Mouse (Mus musculus): ENCODE results near the gene Il18bp.
A peak's percentile ranks its signal among the peaks of the same experiment; 100 is the strongest.

Il18bp gene

GRCm38 (mm10) chr7:102000921-102001630, 17.4 kb downstream of the Il18bp start:
- DNase-seq (ENCODE audit: low spot score in 2 of 2): peak in 1 of 2 experiments; percentile 68

GRCm38 (mm10) chr7:102000296-102000695, 18.2 kb downstream of the Il18bp start:
- no peak for DNase-seq (ENCODE audit: low spot score in 2 of 2)

GRCm38 (mm10) chr7:101999461-102000151, 18.9 kb downstream of the Il18bp start:
- peak in 1 of 2 experiments; percentile 27 for DNase-seq (ENCODE audit: low spot score in 2 of 2)

DNA sequence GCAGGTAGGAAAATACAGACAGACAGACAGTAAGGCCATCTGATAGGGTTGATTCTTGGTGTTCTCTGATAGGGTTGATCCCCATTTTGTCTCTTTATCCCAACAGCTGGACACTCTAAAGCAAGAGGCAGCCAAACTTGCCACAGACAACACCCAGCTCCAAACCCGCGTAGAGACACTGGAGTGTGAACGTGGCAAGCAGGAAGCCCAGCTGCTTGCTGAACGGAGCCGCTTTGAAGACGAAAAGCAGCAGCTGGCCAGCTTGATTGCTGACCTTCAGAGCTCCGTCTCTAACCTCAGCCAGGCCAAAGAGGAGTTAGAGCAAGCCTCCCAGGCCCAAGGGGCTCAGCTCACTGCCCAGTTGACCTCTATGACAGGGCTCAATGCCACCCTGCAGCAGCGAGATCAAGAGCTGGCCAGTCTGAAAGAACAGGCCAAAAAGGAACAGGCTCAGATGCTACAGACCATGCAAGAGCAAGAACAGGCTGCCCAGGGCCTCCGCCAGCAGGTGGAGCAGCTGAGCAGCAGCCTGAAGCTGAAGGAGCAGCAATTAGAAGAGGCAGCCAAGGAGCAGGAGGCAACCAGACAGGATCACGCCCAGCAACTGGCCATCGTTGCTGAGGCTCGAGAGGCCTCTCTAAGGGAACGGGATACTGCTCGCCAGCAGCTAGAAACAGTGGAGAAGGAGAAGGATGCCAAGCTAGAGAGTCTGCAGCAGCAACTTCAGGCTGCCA, 20.1 kb downstream of the Il18bp start:
- DNase-seq (ENCODE audit: low spot score in 2 of 2): peak; percentile 67 to 92

- no peak for DNase-seq (ENCODE audit: low spot score in 2 of 2)
Measured at GRCm38 (mm10) chr7:101994241-101994640, 24.2 kb downstream of the Il18bp start.

GRCm38 (mm10) chr7:101985081-101985480, 33.4 kb downstream of the Il18bp start:
- DNase-seq (ENCODE audit: low spot score in 2 of 2): no peak

- no peak for DNase-seq (ENCODE audit: low spot score in 2 of 2)
Measured at GRCm38 (mm10) chr7:101982735-101983134, 35.8 kb downstream of the Il18bp start.

DNA sequence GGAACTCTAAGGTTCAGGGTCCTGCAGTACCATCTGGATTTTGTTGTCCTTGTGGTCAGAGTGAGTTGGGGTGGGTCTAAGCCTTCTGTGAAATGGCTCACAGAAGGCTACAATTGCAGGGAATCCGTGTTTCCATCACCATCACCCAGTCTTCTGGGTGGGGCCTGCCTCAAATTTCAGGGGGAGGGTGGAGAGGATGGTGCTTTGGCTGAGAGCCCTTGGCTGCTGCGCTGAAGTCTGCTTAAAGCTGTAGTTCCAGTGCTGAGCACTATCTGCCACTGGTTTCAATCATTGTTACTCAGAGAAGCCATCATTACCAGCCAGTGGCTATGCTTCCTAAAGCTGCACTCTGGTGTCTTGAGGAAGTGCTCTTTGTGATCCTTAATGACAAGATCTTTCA, 44.0 kb downstream of the Il18bp start:
- DNase-seq (ENCODE audit: low spot score in 2 of 2): no peak

GRCm38 (mm10) chr7:101973730-101974129, 44.8 kb downstream of the Il18bp start:
- DNase-seq (ENCODE audit: low spot score in 2 of 2): no peak

DNA sequence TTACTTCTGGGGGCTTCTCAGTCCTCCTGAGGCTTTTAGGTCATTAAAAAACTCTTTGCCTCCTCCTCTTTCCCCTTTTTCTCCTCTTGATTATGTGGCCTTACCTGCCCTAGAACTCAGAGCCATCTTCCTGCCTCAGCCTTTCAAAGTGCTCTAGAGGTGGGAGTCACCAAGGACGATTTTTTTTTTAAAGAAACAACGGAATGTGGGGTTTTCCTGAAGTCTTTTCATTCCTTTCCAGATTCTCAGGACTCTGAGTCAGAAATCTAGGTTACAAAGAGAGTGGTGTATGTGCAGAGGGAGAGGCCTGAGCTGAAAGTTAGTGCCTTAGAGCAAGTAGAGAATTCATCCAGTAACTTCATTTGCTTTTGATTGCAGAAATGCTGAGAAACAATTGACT, 46.8 kb downstream of the Il18bp start:
- DNase-seq (ENCODE audit: low spot score in 2 of 2): no peak

- peak; percentile 51 to 78 for DNase-seq (ENCODE audit: low spot score in 2 of 2)
Measured at GRCm38 (mm10) chr7:101970821-101971461, 47.5 kb downstream of the Il18bp start.

- DNase-seq (ENCODE audit: low spot score in 2 of 2): peak; percentile 60 to 89
Measured at GRCm38 (mm10) chr7:101970429-101970775, 48.1 kb downstream of the Il18bp start.

DNA sequence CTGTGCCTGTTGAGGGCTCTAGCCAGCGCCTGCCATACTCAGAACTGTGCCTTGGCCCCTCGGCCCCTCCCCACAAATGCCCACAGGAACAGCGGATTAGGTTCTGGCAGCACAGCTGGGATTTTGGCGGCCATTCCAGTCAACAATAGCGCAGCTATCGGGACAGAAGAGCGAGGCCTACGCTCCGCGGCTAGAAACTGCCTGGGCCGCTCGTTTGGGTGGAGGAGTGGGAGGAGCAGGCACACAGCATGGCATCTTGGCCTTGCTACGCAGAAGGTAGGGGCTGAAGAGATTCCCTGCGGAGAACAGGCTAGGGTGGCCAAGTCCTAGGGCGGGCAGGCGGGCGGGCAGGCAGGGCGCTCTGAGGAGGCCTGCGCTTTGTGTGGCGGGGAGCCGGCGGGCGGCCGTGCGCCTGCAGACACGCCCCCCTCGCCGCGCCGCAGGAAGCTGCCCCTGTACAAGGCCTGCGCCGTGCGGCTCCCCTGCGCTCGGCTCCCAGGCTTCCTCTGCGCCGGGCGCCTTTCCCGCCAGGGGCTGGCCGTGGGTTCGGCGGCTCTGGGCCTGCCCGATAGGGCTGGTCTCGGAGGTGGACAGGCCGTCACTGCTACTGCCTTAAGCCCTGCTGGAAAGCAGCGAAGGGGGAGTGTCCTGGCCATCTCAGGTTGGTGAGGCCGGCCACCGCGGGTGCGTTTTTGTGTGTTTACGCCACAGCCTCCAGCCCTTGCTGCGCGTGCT, 48.6 kb downstream of the Il18bp start:
- peak; percentile 49 to 78 for DNase-seq (ENCODE audit: low spot score in 2 of 2)

- DNase-seq (ENCODE audit: low spot score in 2 of 2): no peak
Measured at GRCm38 (mm10) chr7:101968751-101969150, 49.7 kb downstream of the Il18bp start.

GRCm38 (mm10) chr7:101967256-101967655, 51.2 kb downstream of the Il18bp start:
- no peak for DNase-seq (ENCODE audit: low spot score in 2 of 2)

DNA sequence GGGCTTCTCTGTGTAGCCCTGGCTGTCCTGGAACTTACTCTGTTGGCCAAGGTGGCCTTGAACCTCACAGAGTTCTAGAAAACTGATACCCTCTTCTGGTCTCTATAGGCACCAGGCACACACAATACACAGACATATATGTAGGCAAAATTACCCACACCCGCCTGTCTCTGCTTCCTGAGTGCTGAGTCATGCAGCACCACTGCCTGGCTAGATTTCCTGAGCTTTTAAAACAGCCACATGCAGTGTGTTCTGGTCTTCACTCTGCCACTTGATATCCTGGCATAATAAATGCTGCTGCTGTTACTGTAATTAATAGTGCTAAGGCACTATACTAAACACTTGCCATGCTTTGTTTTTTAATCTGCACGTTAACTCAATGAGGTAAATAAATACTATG, 52.9 kb downstream of the Il18bp start:
- DNase-seq (ENCODE audit: low spot score in 2 of 2): no peak

Data from cerebellum, postnatal 4 days (tissue).